Mouse (Mus musculus): ENCODE data around the gene Foxr1.
A peak's percentile ranks its signal among the peaks of the same experiment; 100 is the strongest.
"Not testable (repeated sequence)": the region's sequence is repeated elsewhere in the genome, so short reads cannot be mapped to it uniquely, and the experiment has no call there.

The Foxr1 gene

DNA sequence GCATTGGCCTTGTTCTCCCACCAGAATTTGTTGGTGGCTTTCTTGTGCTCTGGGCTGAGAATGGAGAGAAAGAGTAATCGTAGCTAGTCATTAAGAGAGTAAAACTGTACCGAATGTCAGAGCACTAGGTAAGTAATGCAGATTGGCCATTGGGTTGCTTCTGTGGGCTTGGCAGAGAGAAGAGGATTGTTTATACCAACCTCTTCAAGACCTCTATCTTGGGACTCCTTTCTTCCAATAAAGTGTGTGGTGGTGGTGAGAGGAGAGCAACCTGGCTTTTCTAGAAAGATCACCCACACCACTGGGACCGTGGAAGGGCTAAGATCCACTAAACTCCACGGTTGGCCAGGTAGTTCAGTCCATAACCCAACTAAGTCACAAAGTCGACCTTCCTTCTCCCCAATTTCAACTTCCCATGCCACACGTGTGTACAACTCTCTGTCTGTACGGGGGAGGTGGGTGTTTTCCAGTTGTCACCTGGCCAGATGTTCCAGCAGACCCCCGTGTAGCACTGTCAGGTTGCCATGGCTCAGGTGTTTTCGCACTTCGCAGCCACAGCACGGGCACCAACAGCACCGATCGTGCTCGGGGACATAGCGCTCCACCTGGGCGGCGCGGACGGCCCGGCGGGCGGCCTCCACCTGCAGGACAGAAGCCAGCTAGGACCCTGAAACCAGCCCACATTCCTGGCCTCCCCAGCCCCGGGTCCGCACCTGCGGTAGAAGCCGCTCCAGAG is 23.6 kb downstream of the Foxr1 start:
- peak in 1 of 2 experiments; percentile 44 for DNase-seq (ENCODE audit: low spot score in 2 of 2)

DNA sequence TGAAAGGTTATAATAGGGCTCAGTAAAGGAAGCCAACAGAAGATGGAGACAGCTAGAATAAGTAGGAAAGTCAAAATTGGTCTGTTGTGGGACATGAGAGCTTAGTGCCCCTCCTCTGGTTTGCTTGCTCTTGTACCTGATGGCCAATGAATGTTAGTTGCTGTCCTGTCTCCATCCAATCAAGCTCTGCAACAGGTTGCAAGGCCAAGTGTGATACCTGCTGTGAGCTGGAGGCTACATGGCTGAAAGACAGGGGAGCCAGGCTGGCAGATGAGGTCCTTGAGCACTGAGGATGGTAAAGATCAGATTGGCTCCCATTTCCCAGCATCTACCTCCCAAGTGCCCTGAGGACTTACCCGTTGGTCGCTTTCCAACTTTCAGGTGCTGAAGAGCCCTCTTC is 28.2 kb downstream of the Foxr1 start:
- DNase-seq (ENCODE audit: low spot score in 2 of 2), result no peak

DNA sequence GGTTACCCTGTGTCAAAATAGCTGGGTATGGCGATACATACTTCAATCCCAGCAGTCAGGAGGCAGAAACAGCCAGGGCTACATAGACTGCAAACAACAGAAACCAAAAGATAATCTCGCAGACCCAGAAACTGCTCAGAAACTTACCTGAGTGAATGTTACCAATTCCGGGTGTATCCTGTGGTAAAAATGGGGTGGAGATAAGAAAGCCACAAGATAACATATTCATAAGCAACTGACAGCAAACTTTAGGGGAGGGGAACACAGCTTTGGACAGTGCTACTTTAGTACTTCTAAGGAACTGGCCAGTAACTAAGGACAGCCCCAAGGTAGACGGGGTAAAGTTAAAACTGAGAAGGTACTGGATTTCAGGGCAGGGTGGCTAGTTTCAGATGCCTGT is 28.6 kb downstream of the Foxr1 start:
- DNase-seq (ENCODE audit: low spot score in 2 of 2), result no peak

DNA sequence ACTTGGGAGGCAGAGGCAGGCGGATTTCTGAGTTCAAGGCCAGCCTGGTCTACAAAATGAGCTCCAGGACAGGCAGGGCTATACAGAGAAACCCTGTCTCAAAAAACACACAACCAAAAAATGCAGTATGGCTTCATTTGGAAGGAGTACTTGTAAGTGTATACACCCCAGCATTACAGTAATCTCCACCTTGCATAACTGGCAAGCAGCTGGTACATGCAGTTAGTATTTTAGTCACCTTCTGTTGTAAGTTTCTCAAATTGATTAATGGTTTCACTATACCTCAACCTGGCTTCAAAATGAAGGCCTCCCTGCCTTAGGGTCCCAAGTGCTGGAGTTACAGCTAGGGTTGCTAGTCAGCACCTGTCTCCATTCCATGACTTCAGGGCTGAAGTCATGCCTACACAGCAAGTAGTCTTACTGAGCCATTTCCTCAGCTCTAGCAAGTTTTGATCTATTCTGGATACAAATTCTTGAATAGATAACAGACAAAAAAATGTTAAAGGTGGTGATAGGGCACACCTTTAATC is 29.3 kb downstream of the Foxr1 start:
- no peak for DNase-seq (ENCODE audit: low spot score in 2 of 2)

DNA sequence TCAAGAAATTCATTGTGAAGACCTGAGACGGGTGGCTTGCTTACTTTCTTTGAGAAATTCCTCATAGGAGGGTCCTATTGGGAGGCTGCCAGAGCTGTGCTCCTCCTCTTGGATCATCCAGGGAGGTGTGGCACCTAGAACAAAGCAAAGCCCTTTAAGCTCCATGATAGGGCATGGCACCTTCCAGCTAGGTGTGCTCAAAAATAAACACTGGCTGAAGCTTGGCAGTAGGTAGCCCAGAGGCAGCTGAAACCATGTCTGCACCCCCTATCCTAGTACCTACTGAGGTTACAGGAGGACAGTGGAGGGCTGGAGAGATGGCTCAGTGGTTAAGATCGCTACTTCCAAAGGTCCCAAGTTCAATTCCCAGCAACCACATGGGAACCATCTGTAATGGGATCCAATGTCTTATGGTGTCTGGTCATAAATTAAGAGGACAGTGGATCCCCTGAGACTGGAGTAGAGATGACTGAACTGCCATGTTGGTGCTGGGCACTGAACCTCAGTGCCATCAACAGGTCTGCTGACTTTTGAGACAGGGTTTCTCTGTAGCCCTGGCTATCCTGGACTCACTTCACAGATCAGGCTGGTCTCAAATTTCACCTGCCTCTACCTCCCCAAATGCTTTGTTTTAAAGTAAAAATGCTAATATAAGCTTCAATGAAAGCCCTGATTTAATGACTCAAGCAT is 30.1 kb downstream of the Foxr1 start:
- DNase-seq (ENCODE audit: low spot score in 2 of 2), result no peak

DNA sequence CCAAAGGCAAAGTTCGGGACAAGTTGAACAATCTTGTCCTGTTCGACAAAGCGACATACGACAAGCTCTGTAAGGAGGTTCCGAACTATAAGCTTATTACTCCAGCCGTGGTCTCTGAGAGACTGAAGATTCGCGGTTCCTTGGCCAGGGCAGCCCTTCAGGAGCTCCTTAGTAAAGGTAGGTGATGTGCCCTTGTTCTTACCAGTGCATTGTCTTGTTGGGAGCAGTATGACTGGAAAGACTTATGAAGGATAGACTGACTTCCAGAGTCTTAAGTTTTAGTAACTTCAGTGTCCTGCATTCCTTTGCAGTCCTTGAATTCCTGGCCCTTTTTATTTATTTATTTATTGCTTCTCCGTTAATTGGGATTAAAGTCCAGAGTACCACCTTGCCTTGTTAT is 32.2 kb downstream of the Foxr1 start:
- DNase-seq (ENCODE audit: low spot score in 2 of 2), result not testable (repeated sequence)

DNA sequence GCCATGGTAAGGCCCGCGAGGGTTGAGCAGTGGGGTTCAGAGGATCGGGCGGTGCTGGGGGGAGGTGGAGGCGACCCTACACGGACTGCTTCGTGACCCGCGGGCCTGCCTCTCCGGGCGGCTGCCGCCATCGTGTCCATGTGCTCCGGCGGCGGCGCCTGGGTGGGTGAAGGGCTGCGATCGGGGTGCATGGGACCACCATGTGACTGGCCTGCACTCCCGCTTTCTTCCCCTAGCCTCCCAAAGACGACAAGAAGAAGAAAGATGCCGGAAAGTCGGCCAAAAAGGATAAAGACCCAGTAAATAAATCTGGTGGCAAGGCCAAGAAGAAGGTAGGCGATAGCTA is 33.2 kb downstream of the Foxr1 start:
- no peak for DNase-seq (ENCODE audit: low spot score in 2 of 2)

DNA sequence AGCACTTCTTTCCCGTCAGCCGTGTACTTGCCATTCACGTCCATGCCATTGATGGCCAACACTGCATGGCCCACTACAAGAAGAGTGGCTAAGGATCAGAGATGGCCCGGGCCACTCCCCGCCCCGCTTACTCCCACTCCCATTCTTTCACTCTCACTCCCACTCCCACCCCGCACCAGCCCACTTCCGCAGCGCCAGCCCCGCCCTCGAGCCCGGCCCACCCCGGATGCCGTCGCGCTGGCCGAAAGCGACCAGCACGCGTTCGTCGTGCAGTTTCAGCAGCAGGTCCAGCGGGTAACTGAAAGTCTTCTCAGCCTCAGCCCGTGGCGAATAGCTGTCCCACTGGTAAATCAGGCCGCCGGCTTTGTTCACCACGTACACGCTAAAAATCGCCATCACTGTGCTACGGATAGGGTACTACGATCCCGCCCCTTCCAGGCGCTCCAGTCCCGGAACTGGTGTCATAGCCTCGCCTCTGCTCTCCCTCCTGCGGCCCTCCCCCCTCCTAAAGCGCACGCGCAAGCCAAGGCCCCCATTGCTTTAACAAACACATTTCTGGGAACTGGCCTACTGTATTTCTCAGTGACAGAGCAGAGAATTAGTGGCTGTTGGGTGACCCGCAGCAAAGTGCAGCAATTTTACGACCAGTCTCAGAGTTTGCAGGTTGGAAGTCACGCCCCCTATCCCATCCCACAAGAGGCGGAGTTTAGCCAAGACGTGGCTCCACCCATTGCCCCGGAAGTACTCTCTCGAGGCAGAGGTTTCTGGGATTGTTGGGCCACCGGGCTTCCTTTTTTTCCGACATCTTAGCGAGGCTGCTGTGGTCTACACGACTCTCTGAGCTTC is 33.8 kb downstream of the Foxr1 start, which contains the start of the genes Rps25 and Trappc4:
Rps25 (plus strand) TSS at position 234 of the 846 bp plus-strand sequence.
Trappc4 (minus strand) TSS at position 695 of the 846 bp plus-strand sequence.
- peak; percentile 95 to 96 for DNase-seq (ENCODE audit: low spot score in 2 of 2)

DNA sequence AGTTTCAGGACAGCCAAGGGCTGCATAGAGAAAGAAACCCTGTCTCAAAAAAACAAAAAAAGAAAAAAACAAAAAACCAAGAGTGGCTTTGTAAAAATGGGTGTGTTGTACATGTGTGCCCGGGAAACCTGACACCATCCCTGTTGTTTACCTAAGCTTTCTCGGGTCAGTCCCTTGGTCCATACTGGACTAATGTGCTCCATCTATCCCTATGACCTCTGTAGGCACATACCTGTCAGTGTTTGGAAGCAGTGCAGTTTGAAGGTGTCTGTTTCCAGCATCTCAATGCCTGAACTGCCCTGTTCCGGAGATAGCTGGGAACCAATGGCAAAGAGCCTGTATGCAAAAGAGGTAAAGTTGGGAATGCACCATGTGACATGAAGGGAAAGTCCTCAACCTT is 35.9 kb downstream of the Foxr1 start:
- no peak for DNase-seq (ENCODE audit: low spot score in 2 of 2)

DNA sequence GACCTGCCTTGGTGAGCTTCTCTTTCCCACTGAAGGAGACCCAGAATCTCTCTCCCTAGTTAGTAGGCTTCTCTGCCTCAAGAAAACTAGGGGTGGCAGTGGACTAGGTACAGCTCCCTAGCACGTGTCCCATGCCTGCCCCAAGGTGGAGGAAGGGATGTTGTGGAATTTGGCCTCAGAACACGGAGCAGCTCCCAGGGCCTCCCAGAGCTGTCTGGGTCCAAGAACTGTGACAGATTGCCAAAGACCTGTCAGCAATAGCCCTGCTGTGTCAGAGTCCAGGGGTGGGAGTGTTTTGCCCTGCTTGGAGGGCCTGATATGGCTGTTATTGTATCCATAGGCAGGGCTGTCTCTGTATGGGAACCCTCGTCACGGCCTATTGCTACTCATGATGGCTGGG is 39.9 kb downstream of the Foxr1 start:
- DNase-seq (ENCODE audit: low spot score in 2 of 2), result no peak

DNA sequence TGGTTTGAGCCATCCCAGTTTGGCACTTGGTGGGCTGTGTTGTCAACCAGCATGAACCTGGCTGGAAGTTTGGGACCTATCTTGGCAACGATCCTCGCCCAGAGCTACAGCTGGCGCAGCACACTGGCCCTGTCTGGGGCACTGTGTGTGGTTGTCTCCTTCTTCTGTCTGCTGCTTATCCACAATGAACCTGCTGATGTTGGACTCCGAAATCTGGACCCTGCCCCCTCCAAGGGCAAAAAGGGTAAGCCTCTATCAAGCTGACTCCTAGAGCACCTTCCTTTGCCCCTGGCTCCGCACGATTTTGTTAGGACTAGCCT is 41.2 kb downstream of the Foxr1 start:
- DNase-seq (ENCODE audit: low spot score in 2 of 2), result no peak

DNA sequence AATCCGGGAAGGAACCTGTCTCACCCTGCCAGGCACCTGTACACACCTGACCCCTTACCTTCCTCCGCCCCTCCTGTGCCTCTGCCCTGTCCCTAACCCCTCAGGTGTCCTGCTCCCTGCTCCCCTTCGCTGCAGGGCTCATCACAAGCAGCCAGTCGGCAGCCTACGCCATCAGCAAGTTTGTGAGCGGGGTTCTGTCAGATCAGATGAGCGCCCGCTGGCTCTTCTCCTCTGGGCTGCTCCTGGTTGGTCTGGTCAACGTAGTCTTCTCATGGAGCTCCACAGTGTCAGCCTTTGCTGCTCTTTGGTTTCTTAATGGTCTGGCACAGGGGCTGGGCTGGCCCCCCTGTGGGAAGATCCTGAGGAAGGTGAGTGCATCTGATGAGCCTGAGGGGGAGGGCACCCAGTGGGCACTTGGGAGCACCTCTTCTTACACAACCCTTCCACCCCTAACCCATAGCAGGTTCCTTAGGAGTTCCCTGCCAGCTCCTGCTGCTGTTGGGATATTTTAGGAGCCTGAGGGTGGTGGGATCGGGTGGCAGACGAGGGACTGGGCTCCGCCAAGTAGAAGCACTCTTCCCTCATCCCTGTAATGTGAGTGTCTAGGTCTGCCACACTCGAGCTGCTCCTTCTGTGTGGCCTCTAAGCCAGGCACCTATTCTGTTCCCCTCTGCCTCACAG is 41.7 kb downstream of the Foxr1 start:
- DNase-seq (ENCODE audit: low spot score in 2 of 2), result no peak

DNA sequence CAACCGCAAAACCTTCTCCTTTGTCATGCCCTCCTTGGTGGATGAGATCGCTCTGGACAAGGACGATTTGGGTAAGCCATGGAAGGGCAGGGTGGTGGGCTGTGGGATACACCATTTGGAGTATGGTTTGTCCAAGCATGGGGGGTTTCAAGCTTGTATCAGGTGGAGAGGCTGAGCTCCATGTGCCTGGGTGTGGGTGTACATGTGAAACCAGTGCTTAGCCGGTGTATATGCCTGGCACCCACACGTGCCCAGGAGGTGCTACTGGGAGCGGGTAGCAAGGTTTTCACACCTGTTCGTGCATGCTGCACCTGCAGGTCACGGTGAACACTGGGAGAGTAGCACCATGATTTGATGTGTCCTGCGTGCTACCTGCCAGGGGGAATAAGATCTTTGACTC is 42.4 kb downstream of the Foxr1 start:
- DNase-seq (ENCODE audit: low spot score in 2 of 2), result no peak

DNA sequence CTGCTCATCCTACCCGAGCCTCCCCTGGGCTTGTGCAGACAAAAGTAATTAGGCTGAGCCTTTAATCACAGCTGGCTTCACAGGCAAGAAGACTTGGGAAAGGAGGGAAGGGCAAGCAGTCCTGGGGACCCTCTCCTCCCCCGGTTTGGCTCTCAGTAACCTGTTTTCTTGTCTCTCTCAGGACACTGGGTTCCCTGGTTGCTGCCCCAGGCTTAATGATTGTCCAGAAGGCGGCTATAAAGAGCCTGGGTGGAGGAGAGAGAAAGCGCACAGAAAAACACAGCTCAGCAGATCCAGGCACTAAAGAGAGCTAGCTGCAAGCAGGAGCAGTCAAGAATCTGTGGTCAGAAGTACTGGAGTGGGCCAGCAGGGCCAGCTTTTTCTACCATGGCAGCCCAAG is 42.8 kb downstream of the Foxr1 start:
- DNase-seq (ENCODE audit: low spot score in 2 of 2), result no peak

DNA sequence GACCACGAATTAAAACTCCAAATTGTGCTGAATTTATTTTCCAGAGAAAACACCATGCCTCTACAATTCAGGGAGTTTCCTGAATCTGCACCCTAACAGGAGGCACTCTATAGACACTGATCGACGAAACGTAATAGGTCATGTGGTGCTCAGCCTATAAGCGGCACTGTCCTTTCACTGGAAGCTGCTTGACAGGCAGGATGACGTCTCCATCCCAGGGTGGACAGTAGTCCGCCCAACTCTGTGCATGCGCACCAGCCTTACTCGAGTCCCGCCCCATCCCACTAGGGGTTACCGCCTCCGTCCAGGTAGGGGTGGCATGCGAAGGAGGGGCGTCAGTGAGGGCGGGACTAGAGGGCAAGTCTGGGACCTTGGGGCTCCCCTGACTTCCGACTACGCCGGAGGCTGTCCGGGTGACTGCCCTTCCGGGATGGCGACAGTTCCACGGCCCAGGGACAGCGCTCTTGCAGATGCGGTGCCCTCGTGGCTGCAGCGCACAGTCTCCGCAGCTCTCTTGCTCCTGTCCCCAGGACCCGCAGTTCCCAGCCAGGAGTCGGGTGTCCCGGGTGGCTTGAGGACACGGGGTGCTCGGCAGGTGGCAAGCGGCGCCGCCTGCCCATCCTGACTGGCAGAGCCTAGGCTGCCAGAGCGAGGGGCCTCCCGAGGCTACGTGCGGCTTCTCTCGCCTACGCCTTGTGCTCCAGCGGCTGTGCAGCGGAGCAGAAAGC is 44.1 kb downstream of the Foxr1 start, which contains the start of gene Slc37a4:
Slc37a4 (plus strand) TSS at position 169 of the 728 bp plus-strand sequence.
- peak; percentile 96 to 98 for DNase-seq (ENCODE audit: low spot score in 2 of 2)

DNA sequence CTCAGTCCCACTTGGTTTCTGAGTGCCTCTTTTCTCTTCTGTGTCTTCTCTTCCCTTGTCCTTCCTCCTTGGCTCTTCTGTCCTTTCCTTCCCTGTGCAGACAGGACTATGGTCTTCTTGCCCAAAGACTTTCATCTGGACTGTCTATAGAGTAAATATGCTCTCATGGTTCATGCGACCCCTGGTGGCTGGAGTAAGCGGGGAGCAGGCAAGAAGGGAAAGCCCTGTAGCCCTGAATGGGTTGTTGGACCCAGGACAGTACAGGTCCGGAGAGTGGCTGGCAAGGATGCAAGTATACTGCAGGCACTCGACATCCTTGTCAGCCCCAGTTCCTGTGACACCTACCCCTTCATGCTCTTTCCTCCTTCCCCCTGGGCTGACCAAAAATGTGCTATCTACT is 49.5 kb downstream of the Foxr1 start:
- peak in 1 of 2 experiments; percentile 81 for DNase-seq (ENCODE audit: low spot score in 2 of 2)

DNA sequence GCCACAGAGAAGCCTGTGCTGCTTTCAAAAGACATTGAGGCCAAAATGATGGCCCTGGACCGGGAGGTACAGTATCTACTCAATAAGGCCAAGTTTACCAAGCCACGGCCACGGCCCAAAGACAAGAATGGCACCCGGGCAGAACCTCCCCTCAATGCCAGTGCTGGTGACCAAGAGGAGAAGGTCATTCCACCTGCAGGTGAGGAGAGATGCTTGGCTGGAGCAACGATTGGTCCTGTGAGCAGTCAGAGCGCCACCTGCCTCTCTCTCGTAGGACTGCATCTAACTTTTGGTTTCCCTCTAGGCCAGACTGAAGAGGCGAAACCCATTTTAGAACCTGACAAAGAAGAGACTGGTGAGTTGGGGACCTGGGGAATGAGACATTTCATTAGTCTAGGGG is 51.7 kb downstream of the Foxr1 start:
- peak in 1 of 2 experiments; percentile 68 for DNase-seq (ENCODE audit: low spot score in 2 of 2)

DNA sequence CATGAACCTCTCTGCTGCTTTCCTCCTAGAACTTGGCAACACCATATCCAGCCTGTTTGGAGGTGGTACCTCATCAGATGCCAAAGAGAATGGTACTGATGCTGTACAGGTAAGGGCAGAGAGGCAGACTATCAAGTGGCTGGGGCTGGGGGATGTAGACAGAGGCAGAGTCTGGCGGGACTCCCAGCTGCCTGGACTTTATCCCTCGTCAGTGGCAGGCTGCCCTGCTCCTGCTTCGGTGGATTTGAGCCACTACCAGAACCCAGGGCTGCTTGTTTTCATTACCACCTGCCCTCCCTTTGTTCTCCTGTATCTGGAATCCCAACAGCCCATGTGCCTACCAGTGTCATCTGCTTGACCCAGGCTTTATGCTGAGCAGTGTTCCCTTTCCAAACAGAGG is 53.7 kb downstream of the Foxr1 start:
- no peak for DNase-seq (ENCODE audit: low spot score in 2 of 2)

DNA sequence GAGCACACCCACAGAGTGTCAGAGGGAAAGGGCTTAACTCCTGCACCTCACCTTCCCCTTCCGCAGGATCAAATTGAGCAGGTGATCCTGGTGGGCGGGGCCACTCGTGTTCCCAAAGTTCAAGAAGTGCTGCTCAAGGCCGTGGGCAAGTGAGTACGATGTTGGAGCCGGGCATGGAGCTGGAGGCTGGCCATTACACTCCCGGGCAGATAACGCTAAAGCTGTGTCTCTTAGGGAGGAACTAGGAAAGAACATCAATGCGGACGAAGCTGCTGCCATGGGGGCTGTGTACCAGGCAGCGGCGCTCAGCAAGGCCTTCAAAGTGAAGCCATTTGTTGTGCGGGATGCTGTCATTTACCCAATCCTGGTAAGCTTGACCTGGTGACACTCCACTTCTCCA is 56.3 kb downstream of the Foxr1 start:
- DNase-seq (ENCODE audit: low spot score in 2 of 2), result no peak

Data from right cerebral cortex, postnatal 10 days (tissue).